Mouse (Mus musculus) erythroblast, embryonic 14.5 days (primary cell): ENCODE measurements around the gene F13b.

ENCODE experiments used
- GATA1 ChIP-seq: IDR thresholded peaks from 2 replicates; pipeline ENCODE4 v1.6.1; 2012; ENCODE audit warnings: low read length, inconsistent platforms, mixed read lengths
- TAL1 ChIP-seq: IDR thresholded peaks from 3 replicates; pipeline ENCODE4 v1.6.1; 2012; ENCODE audit warnings: low read length, inconsistent platforms, mixed read lengths

- TF ChIP-seq GATA1 (no peak), TAL1 (no peak)
Observed at GRCm38 (mm10) chr1:139548536-139548935, 47.0 kb downstream of the F13b start.
